Mouse (Mus musculus): ENCODE results near the gene Scnn1a.

GRCm38 (mm10) chr6:125330626-125331326 is 10.3 kb downstream of the Scnn1a start:
- no peak for TF ChIP-seq E2F4 (IDR thresholded peaks at IDR 0.05; ENCODE audit: insufficient read depth)
- peak; percentile 68 for TF ChIP-seq POLR2AphosphoS2 (IDR thresholded peaks at IDR 0.05; ENCODE audit: insufficient read length, low read depth)
- TF ChIP-seq TCF12 (IDR thresholded peaks at IDR 0.05; ENCODE audit: insufficient read depth, poor library complexity, severe bottlenecking) = no peak
- peak; percentile 80 for TF ChIP-seq POLR2A (IDR thresholded peaks at IDR 0.05; ENCODE audit: insufficient read length, low read depth)
- no peak for TF ChIP-seq REST (IDR thresholded peaks at IDR 0.05; ENCODE audit: insufficient read depth, insufficient read length)
- TF ChIP-seq USF1 (IDR thresholded peaks at IDR 0.05; ENCODE audit: low read depth) = no peak
- no peak for TF ChIP-seq SRF (IDR thresholded peaks at IDR 0.05; ENCODE audit: control insufficient read depth, insufficient read length, low read depth)
